Mouse (Mus musculus): ENCODE data around the gene Pdcl3. TPM values are rescaled to one million over a fixed set of nuclear protein-coding genes. Genes with fewer than 3 reads are reported as not detected.
A peak's percentile ranks its signal among the peaks of the same experiment; 100 is the strongest.

Gene Pdcl3
- polyA plus RNA-seq, 1 experiment from 2014 or later: 157 TPM

GRCm38 (mm10) chr1:38988357-38988756 is 2.9 kb downstream of the Pdcl3 start:
- H3K4me3 ChIP-seq: peak overlapping the region; percentile 80
- H3K27ac ChIP-seq: peak overlapping the region; percentile 89; the same call in 1 of the 2 replicates
- 19% methylated on average over 7 of the region's 7 CpGs for WGBS
- H3K27me3 ChIP-seq: no peaks in the 10 kb centered on the region
- H3K36me3 ChIP-seq: peaks cover 22% of the 10 kb centered on the region
- ATAC-seq (ENCODE audit: insufficient number of reproducible peaks, low FRiP score, low TSS enrichment, low read depth): no peak
- peaks cover 20% of the 10 kb centered on the region for H3K4me1 ChIP-seq
- H3K9ac ChIP-seq: peak overlapping the region; percentile 67
- H3K4me2 ChIP-seq: peak overlapping the region; percentile 56
- no peaks in the 10 kb centered on the region for H3K9me3 ChIP-seq

- Histone ChIP-seq H3K4me3 (no peak overlapping the region), H3K27ac (no peak overlapping the region), H3K4me1 (peaks cover 15% of the 10 kb centered on the region), H3K4me2 (no peak overlapping the region), H3K27me3 (no peaks in the 10 kb centered on the region), H3K9ac (no peak overlapping the region), H3K36me3 (peaks cover 57% of the 10 kb centered on the region), H3K9me3 (no peaks in the 10 kb centered on the region)
- ATAC-seq (ENCODE audit: insufficient number of reproducible peaks, low FRiP score, low TSS enrichment, low read depth): no peak
- 78% methylated on average over 3 of the region's 3 CpGs for WGBS
These were observed 7.0 kb downstream of the Pdcl3 start for GRCm38 (mm10) chr1:38992365-38992764.

GRCm38 (mm10) chr1:39001106-39001505 is 15.7 kb downstream of the Pdcl3 start:
- Histone ChIP-seq H3K9me3 (no peaks in the 10 kb centered on the region), H3K9ac (no peak overlapping the region), H3K4me1 (0 out of 2 replicates have a peak, but pooled peaks cover 3% of the 10 kb centered on the region), H3K4me3 (no peak overlapping the region), H3K36me3 (peaks cover 17% of the 10 kb centered on the region), H3K27me3 (no peaks in the 10 kb centered on the region), H3K27ac (no peak overlapping the region), H3K4me2 (no peak overlapping the region)
- peak; percentile 3; the same call in 1 of the 2 replicates for ATAC-seq (ENCODE audit: insufficient number of reproducible peaks, low FRiP score, low TSS enrichment, low read depth)
- WGBS: 12% methylated on average over 5 of the region's 5 CpGs

- Histone ChIP-seq H3K9ac (no peak overlapping the region), H3K27ac (no peak overlapping the region)
- WGBS: 70% methylated on average over 10 of the region's 10 CpGs
These were observed 20.4 kb downstream of the Pdcl3 start for GRCm38 (mm10) chr1:39005751-39006354.

GRCm38 (mm10) chr1:39006830-39007829 is 21.7 kb downstream of the Pdcl3 start:
- Histone ChIP-seq H3K4me2 (no peak overlapping the region), H3K9ac (no peak overlapping the region), H3K27ac (no peak overlapping the region), H3K9me3 (no peaks in the 10 kb centered on the region), H3K4me3 (no peak overlapping the region), H3K36me3 (no peaks in the 10 kb centered on the region), H3K27me3 (no peaks in the 10 kb centered on the region), H3K4me1 (peaks cover 9% of the 10 kb centered on the region; the same call in 1 of the 2 replicates)
- no peak for ATAC-seq (ENCODE audit: insufficient number of reproducible peaks, low FRiP score, low TSS enrichment, low read depth)
- whole genome bisulfite sequencing: 41% methylated on average over 11 of the region's 11 CpGs

More at GRCm38 (mm10) chr1:39005751-39006354, 20.4 kb downstream of the Pdcl3 start:
- no peaks in the 10 kb centered on the region for H3K9me3 ChIP-seq
- H3K4me1 ChIP-seq: peaks cover 12% of the 10 kb centered on the region; the same call in 1 of the 2 replicates
- no peak overlapping the region for H3K4me2 ChIP-seq
- no peak for ATAC-seq (ENCODE audit: insufficient number of reproducible peaks, low FRiP score, low TSS enrichment, low read depth)
- H3K27me3 ChIP-seq: no peaks in the 10 kb centered on the region
- H3K36me3 ChIP-seq: no peaks in the 10 kb centered on the region
- no peak overlapping the region for H3K4me3 ChIP-seq

GRCm38 (mm10) chr1:39010583-39011021 is 25.2 kb downstream of the Pdcl3 start:
- peaks cover 9% of the 10 kb centered on the region; the same call in 1 of the 2 replicates for H3K4me1 ChIP-seq
- 20% methylated on average over 12 of the region's 12 CpGs for WGBS
- no peaks in the 10 kb centered on the region for H3K27me3 ChIP-seq
- H3K27ac ChIP-seq: no peak overlapping the region
- H3K4me3 ChIP-seq: no peak overlapping the region
- no peak overlapping the region for H3K4me2 ChIP-seq
- no peak overlapping the region for H3K9ac ChIP-seq
- ATAC-seq (ENCODE audit: insufficient number of reproducible peaks, low FRiP score, low TSS enrichment, low read depth): no peak
- H3K9me3 ChIP-seq: no peaks in the 10 kb centered on the region
- no peaks in the 10 kb centered on the region for H3K36me3 ChIP-seq

- Histone ChIP-seq H3K27ac (no peak overlapping the region), H3K4me1 (0 out of 2 replicates have a peak, but pooled peaks cover 2% of the 10 kb centered on the region), H3K36me3 (no peaks in the 10 kb centered on the region), H3K4me2 (no peak overlapping the region), H3K9ac (no peak overlapping the region), H3K4me3 (no peak overlapping the region), H3K27me3 (no peaks in the 10 kb centered on the region), H3K9me3 (no peaks in the 10 kb centered on the region)
- ATAC-seq (ENCODE audit: insufficient number of reproducible peaks, low FRiP score, low TSS enrichment, low read depth): no peak
- WGBS: 83% methylated on average over 13 of the region's 13 CpGs
These were observed 27.2 kb downstream of the Pdcl3 start for GRCm38 (mm10) chr1:39012576-39012975.

GRCm38 (mm10) chr1:39013843-39014242 is 28.4 kb downstream of the Pdcl3 start:
- no peaks in the 10 kb centered on the region for H3K36me3 ChIP-seq
- H3K27ac ChIP-seq: no peak overlapping the region
- 86% methylated on average over 6 of the region's 6 CpGs for WGBS
- ATAC-seq (ENCODE audit: insufficient number of reproducible peaks, low FRiP score, low TSS enrichment, low read depth): no peak
- no peaks in the 10 kb centered on the region for H3K4me1 ChIP-seq
- no peak overlapping the region for H3K4me3 ChIP-seq
- no peak overlapping the region for H3K4me2 ChIP-seq
- H3K9me3 ChIP-seq: no peaks in the 10 kb centered on the region
- no peaks in the 10 kb centered on the region for H3K27me3 ChIP-seq
- no peak overlapping the region for H3K9ac ChIP-seq

- Histone ChIP-seq H3K4me2 (no peak overlapping the region), H3K27ac (no peak overlapping the region), H3K36me3 (no peaks in the 10 kb centered on the region), H3K9me3 (no peaks in the 10 kb centered on the region), H3K4me3 (no peak overlapping the region), H3K4me1 (no peaks in the 10 kb centered on the region), H3K27me3 (no peaks in the 10 kb centered on the region), H3K9ac (no peak overlapping the region)
- no peak for ATAC-seq (ENCODE audit: insufficient number of reproducible peaks, low FRiP score, low TSS enrichment, low read depth)
- WGBS: 83% methylated on average over 10 of the region's 10 CpGs
These were observed 30.1 kb downstream of the Pdcl3 start for GRCm38 (mm10) chr1:39015529-39015928.

- Histone ChIP-seq H3K9ac (no peak overlapping the region), H3K4me1 (no peaks in the 10 kb centered on the region), H3K27me3 (no peaks in the 10 kb centered on the region), H3K9me3 (no peaks in the 10 kb centered on the region), H3K4me2 (no peak overlapping the region), H3K36me3 (no peaks in the 10 kb centered on the region), H3K27ac (no peak overlapping the region), H3K4me3 (no peak overlapping the region)
- 76% methylated on average over 4 of the region's 4 CpGs for WGBS
- ATAC-seq (ENCODE audit: insufficient number of reproducible peaks, low FRiP score, low TSS enrichment, low read depth): no peak
These were observed 32.5 kb downstream of the Pdcl3 start for GRCm38 (mm10) chr1:39017871-39018270.

GRCm38 (mm10) chr1:39025142-39025541 is 39.7 kb downstream of the Pdcl3 start:
- H3K27ac ChIP-seq: no peak overlapping the region
- peaks cover 5% of the 10 kb centered on the region; the same call in 1 of the 2 replicates for H3K4me1 ChIP-seq
- ATAC-seq (ENCODE audit: insufficient number of reproducible peaks, low FRiP score, low TSS enrichment, low read depth): no peak
- no peak overlapping the region for H3K9ac ChIP-seq
- H3K4me2 ChIP-seq: no peak overlapping the region
- H3K9me3 ChIP-seq: no peaks in the 10 kb centered on the region
- H3K27me3 ChIP-seq: no peaks in the 10 kb centered on the region
- no peaks in the 10 kb centered on the region for H3K36me3 ChIP-seq
- H3K4me3 ChIP-seq: no peak overlapping the region
- 49% methylated on average over 7 of the region's 7 CpGs for WGBS

GRCm38 (mm10) chr1:39025840-39026239 is 40.4 kb downstream of the Pdcl3 start:
- H3K9me3 ChIP-seq: no peaks in the 10 kb centered on the region
- H3K9ac ChIP-seq: no peak overlapping the region
- no peaks in the 10 kb centered on the region for H3K27me3 ChIP-seq
- peaks cover 6% of the 10 kb centered on the region; the same call in 1 of the 2 replicates for H3K4me1 ChIP-seq
- no peaks in the 10 kb centered on the region for H3K36me3 ChIP-seq
- no peak for ATAC-seq (ENCODE audit: insufficient number of reproducible peaks, low FRiP score, low TSS enrichment, low read depth)
- no peak overlapping the region for H3K4me3 ChIP-seq
- no peak overlapping the region for H3K27ac ChIP-seq
- no peak overlapping the region for H3K4me2 ChIP-seq
- 88% methylated on average over 1 of the region's 1 CpGs for WGBS

All from limb, embryonic 15.5 days (tissue).